21 mouse cellular contexts compared by ENCODE assay signal in the genomic region with DNA sequence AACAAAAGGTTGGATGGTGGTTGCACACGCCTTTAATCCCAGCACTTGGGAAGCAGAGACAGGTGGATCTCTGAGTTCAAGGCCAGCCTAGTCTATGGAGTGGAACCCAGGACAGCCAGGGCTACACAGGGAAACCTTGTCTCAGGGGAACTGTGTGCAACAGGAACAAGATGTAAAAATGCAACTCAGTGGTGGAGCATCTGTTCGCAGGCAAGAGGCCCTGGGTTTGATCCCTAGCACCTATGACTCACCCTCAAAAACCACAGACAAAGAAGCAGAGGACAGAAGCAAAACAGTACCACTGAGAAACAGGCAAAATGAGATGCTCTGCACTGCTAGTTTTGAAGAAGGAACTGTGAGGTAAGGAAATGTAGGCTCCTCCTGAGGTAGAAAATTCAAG. TPM values are rescaled to one million over a fixed set of nuclear protein-coding genes. Genes with fewer than 3 reads are reported as not detected.
DNase-seq lines count a peak whose midpoint lies in the region; ATAC-seq and TF ChIP-seq lines count a peak whose summit lies in the region.
"Had no signal": no experiment of that assay in that cellular context is flagged by ENCODE, and none has a peak within 500 bp of the region (broad histone marks: within the 10 kb centered on the region; RNA-seq: fewer than 3 reads in every experiment).

No protein-coding gene starts in this region.

- no peak for TF ChIP-seq CTCF in C2C12 (IDR thresholded peaks at IDR 0.05; ENCODE audit: control insufficient read depth, insufficient read depth, insufficient read length)
- no peak for TF ChIP-seq CTCF in intestine, postnatal 0 days (IDR thresholded peaks at IDR 0.05; ENCODE audit: low read depth)

- no peaks in the 10 kb centered on the region for H3K4me1 ChIP-seq in intestine, postnatal 0 days (replicated peaks; ENCODE audit: control insufficient read depth, insufficient read depth, low read length)
- H3K4me1 ChIP-seq: embryonic facial prominence, embryonic 12.5 days; heart, embryonic 15.5 days had no signal

- no peak overlapping the region for H3K27ac ChIP-seq in intestine, postnatal 0 days (ENCODE audit: low read depth, low read length)
- H3K27ac ChIP-seq: embryonic facial prominence, embryonic 12.5 days; forebrain, embryonic 15.5 days; heart, adult 2 months; heart, embryonic 15.5 days; hindbrain, embryonic 14.5 days had no signal

- no peak overlapping the region for H3K4me2 ChIP-seq in intestine, postnatal 0 days (replicated peaks; ENCODE audit: low read depth)
- H3K4me2 ChIP-seq: embryonic facial prominence, embryonic 12.5 days; forebrain, embryonic 15.5 days; heart, embryonic 11.5 days; heart, embryonic 15.5 days; hindbrain, embryonic 14.5 days had no signal

- 84% methylated on average over 2 of the region's 2 CpGs for WGBS in intestine, postnatal 0 days

- H3K79me2 ChIP-seq in C2C12 (ENCODE audit: control insufficient read depth, insufficient read depth) = peaks cover 37% of the 10 kb centered on the region

- peak; percentile 85 for DNase-seq in 3T3-L1 (ENCODE audit: low read depth, low spot score)
- DNase-seq in Muller cell, postnatal 12 days (ENCODE audit: inconsistent ontology term) = peak; percentile 10
- no peak for DNase-seq in cerebellum, postnatal 4 days (ENCODE audit: low spot score in 2 of 2)
- no peak for DNase-seq in thymus, postnatal 36 days
- DNase-seq: adrenal gland, postnatal 10 days; cerebellum, adult 11 months; cerebellum, adult 8-10 months; cerebellum, postnatal 14 days; gastrocnemius, postnatal 36 days; heart, adult 2 months; heart, postnatal 14 days; kidney, adult 11 months had no signal

- no peak overlapping the region for H3K4me3 ChIP-seq in C2C12 (ENCODE audit: insufficient read depth, poor library complexity, severe bottlenecking)
- H3K4me3 ChIP-seq in intestine, postnatal 0 days (ENCODE audit: low read depth, low read length) = no peak overlapping the region
- H3K4me3 ChIP-seq: embryonic facial prominence, embryonic 12.5 days; forebrain, embryonic 15.5 days; heart, adult 2 months; heart, embryonic 15.5 days had no signal

- no peaks in the 10 kb centered on the region for H3K27me3 ChIP-seq in C2C12 (ENCODE audit: control insufficient read depth, insufficient read depth, insufficient read length)
- no peaks in the 10 kb centered on the region for H3K27me3 ChIP-seq in intestine, postnatal 0 days (replicated peaks; ENCODE audit: control insufficient read depth, insufficient read depth, low read length)
- H3K27me3 ChIP-seq: embryonic facial prominence, embryonic 12.5 days; forebrain, embryonic 15.5 days; heart, embryonic 15.5 days had no signal

- no peak overlapping the region for H3ac ChIP-seq in C2C12 (ENCODE audit: control insufficient read depth, insufficient read length, low read depth)

- peaks cover 66% of the 10 kb centered on the region for H3K36me3 ChIP-seq in C2C12 (ENCODE audit: control insufficient read depth, insufficient read depth)
- peaks cover 49% of the 10 kb centered on the region; the same call in 1 of the 2 replicates for H3K36me3 ChIP-seq in intestine, postnatal 0 days (ENCODE audit: control insufficient read depth, insufficient read depth)

- H3K9me3 ChIP-seq in intestine, postnatal 0 days (ENCODE audit: control insufficient read depth) = no peaks in the 10 kb centered on the region
- H3K9me3 ChIP-seq: embryonic facial prominence, embryonic 12.5 days; forebrain, embryonic 15.5 days; heart, embryonic 15.5 days had no signal

- ATAC-seq in intestine, postnatal 0 days = no peak
- ATAC-seq: CD4-positive, CD25-positive, alpha-beta regulatory T cell, adult 4 months; forebrain, embryonic 15.5 days; inflammation-experienced regulatory T-cells, adult 6 months had no signal

- peaks cover 7% of the 10 kb centered on the region for H3K79me3 ChIP-seq in C2C12 (ENCODE audit: low read depth)

- H3K9ac ChIP-seq in intestine, postnatal 0 days (ENCODE audit: low read depth, low read length) = no peak overlapping the region
- H3K9ac ChIP-seq: embryonic facial prominence, embryonic 12.5 days; forebrain, embryonic 15.5 days; heart, embryonic 15.5 days; hindbrain, embryonic 14.5 days had no signal

TF ChIP-seq in C2C12, 6 proteins besides CTCF, POLR2A, EP300 and RAD21:
- TF ChIP-seq CEBPB (IDR thresholded peaks at IDR 0.05; ENCODE audit: low read depth) = no peak
- no peak for TF ChIP-seq MAX (IDR thresholded peaks at IDR 0.05)
- no peak for TF ChIP-seq MYOG (IDR thresholded peaks at IDR 0.05; ENCODE audit: control insufficient read depth, extremely low read depth, insufficient read length)
- peak; percentile 44 for TF ChIP-seq FOSL1 (IDR thresholded peaks at IDR 0.05; ENCODE audit: insufficient read depth, low read length, poor library complexity, severe bottlenecking)
- TF ChIP-seq MYOD1 (IDR thresholded peaks at IDR 0.05; ENCODE audit: control insufficient read depth, insufficient read length, low read depth) = peak; percentile 26
- TF ChIP-seq USF1 (IDR thresholded peaks at IDR 0.05; ENCODE audit: low read depth) = no peak

RNA-seq across cellular contexts. Expression of a gene that starts 5.9 kb away (rescaled TPM):
- 5.9 TPM for polyA plus RNA-seq in C2C12 (2012; fragmentation: generic; extraction: Trizol)
- polyA plus RNA-seq in intestine, postnatal 0 days (2015; fragmentation: Nextera tagmentation; extraction: Ambion mirVana) = 26.5 and 32.4 TPM in 2 replicates

RNA-seq across cellular contexts. Expression of a gene that starts 6.1 kb away (rescaled TPM):
- polyA plus RNA-seq in C2C12 (2012; fragmentation: generic; extraction: Trizol) = 12.3 TPM
- 19.4 and 23.0 TPM in 2 replicates for polyA plus RNA-seq in intestine, postnatal 0 days (2015; fragmentation: Nextera tagmentation; extraction: Ambion mirVana)

RNA-seq across cellular contexts. Expression of a gene that starts 47.2 kb away (rescaled TPM):
- 722 TPM for polyA plus RNA-seq in C2C12 (2012; fragmentation: generic; extraction: Trizol)
- polyA plus RNA-seq in intestine, postnatal 0 days (2015; fragmentation: Nextera tagmentation; extraction: Ambion mirVana) = 1,127 and 1,178 TPM in 2 replicates

Comparison
In these comparisons a context has a peak if more than half of its experiments do, and no peak if none do; other contexts are left out.
1. DNase-seq: peak in 3T3-L1 (single experiment) and Muller cell, postnatal 12 days (single experiment); none in cerebellum, postnatal 4 days (0 of 2) and thymus, postnatal 36 days (0 of 2).